Mouse (Mus musculus) layer of hippocampus, adult 2 months (tissue): Measurements from ENCODE around the gene Gm6309. TPM values are rescaled to one million over a fixed set of nuclear protein-coding genes. Genes with fewer than 3 reads are reported as not detected.

Source experiments
- DNase-seq, 2 experiments: peaks; one replicate each; pipeline ENCODE4 v3.0.0; 2022; ENCODE audit warnings: low spot score in 2 of 2
- H3K27ac ChIP-seq: fragments of 200-600 bp; 2 replicates; pipeline ENCODE4 v1.8.1; 2022
- H3K4me3 ChIP-seq: fragments of 200-600 bp; 2 replicates; pipeline ENCODE4 v1.8.1; 2022; ENCODE audit warnings: mild to moderate bottlenecking
- CTCF ChIP-seq: fragments of 200-600 bp; conservative IDR thresholded peaks from 2 replicates; pipeline ENCODE4 v1.8.1; 2022; ENCODE audit warnings: antibody characterized with exemption, mild to moderate bottlenecking, moderate library complexity
- total RNA-seq, 2 experiments: library from RNA; stranded (reverse); gene quantifications; 2 replicates each; pipeline ENCODE4 v1.2.3; 2021

Gene Gm6309
- total RNA-seq, 2 experiments from 2014 or later = not detected

DNA sequence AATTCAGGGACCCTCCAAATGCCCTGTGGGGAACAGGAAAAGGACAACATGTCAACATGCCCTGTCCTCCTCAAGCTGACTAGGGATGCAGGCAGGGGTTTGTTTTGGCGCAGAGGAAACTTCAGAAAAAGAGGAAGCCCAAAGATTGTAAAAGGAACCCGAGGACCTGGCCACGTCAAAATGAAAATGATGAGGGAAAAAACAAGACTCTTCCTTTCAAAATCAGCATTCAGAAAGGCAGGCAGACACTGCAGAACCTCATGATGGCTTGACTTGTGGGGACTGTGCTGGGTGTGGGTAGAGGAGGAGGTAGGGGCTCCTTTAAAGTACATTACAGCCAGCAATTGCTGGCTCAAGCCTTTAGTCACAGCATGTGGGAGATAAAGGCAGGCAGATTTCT lies 20.1 kb downstream of the Gm6309 start:
- DNase-seq = no peak
- no peak overlapping the region for H3K27ac ChIP-seq
- H3K4me3 ChIP-seq = no peak overlapping the region
- TF ChIP-seq CTCF = no peak

DNA sequence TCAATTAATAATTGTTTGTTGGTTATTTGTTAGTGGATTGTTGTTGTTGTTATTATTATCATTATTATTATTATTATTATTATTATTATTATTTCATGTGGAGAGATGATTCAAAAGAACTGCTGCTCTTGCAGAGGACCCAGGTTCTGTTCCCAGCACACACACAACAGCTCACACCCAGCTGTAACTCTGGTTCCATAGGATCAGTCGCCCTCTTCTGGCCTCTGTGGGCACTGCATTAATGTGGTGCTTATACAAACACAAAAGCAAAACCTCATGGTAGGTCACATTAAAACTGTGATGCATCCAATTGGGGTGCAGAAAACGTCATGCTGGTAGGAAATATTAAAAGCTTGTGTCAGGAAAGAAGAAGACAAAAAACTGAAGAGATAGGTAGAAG lies 22.6 kb downstream of the Gm6309 start:
- TF ChIP-seq CTCF = peak; percentile 16; the same call in 1 of the 2 replicates
- Histone ChIP-seq H3K27ac (no peak overlapping the region), H3K4me3 (no peak overlapping the region)
- no peak for DNase-seq

Other genes starting within 250 kb of the Gm6309 start
- gene Cyp3a25, start 161.1 kb downstream of the Gm6309 start, total RNA-seq = not detected
- not detected for gene Cyp3a59, start 91.5 kb downstream of the Gm6309 start, total RNA-seq
- not detected for gene Gm5565, start 10.2 kb downstream of the Gm6309 start, total RNA-seq
- gene 1700001J03Rik, start 14.6 kb upstream of the Gm6309 start, total RNA-seq = 1 to 10 TPM; 1.2 to 1.6 TPM
- 10 to 100 TPM; 64.6 to 70.8 TPM for gene Rnf6, start 50.8 kb upstream of the Gm6309 start, total RNA-seq
- 10 to 100 TPM; 40.7 to 44.5 TPM for gene Cdk8, start 60.5 kb upstream of the Gm6309 start, total RNA-seq
- gene Wasf3, start 214.3 kb upstream of the Gm6309 start, total RNA-seq = 100 to 1,000 TPM; 103 to 107 TPM